10 mouse cellular contexts compared by ENCODE assay signal in the genomic region with DNA sequence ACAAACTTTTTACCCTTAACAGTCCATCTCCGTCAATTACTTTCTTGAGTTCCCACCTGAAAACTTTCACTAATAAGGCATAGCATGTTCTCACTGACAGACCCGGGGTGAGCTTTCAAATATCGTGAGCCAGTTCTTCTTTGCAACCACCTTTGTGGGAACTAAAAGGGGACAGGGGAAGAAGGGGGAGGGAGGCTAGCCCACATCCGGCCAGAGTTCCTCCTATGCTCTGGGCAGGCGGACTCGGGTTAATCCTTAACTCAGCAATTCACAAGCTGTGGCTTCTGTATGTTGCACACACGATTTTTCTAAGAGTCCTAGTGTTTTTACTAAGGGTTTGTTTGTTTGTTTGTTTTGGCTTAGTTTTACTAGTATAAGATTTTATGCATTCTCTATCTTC. TPM values are rescaled to one million over a fixed set of nuclear protein-coding genes. Genes with fewer than 3 reads are reported as not detected.
DNase-seq lines count a peak whose midpoint lies in the region; ATAC-seq and TF ChIP-seq lines count a peak whose summit lies in the region.
"Had no signal": no experiment of that assay in that cellular context is flagged by ENCODE, and none has a peak within 500 bp of the region (broad histone marks: within the 10 kb centered on the region; RNA-seq: fewer than 3 reads in every experiment).

No protein-coding gene starts in this region.

- H3K27ac ChIP-seq in gastrocnemius, adult 2 months: peak overlapping the region; percentile 71
- peak overlapping the region; percentile 11 for H3K27ac ChIP-seq in spleen, adult 2 months (ENCODE audit: insufficient read depth, low read length)
- H3K27ac ChIP-seq in forebrain, embryonic 13.5 days: no peak overlapping the region
- no peak overlapping the region for H3K27ac ChIP-seq in midbrain, postnatal 0 days (ENCODE audit: low read depth, low read length)

- intact Hi-C loops in gastrocnemius, adult 2 months (cut with DNase I): no loop called here

- WGBS in spleen, adult 2 months: 5% methylated on average over 7 of the region's 7 CpGs
- 71% methylated on average over 7 of the region's 7 CpGs for WGBS in forebrain, embryonic 13.5 days
- WGBS in midbrain, postnatal 0 days: 59% methylated on average over 7 of the region's 7 CpGs

- H3K4me2 ChIP-seq in forebrain, embryonic 13.5 days: no peak overlapping the region
- H3K4me2 ChIP-seq in midbrain, postnatal 0 days (ENCODE audit: low read depth, low read length, poor library complexity, severe bottlenecking): no peak overlapping the region

- ATAC-seq in common myeloid progenitor, adult 5-6 weeks (replicated peaks; ENCODE audit: low read depth, poor library complexity, severe bottlenecking): peak; percentile 92
- no peak for ATAC-seq in forebrain, embryonic 13.5 days
- ATAC-seq in midbrain, postnatal 0 days (ENCODE audit: low FRiP score): no peak

- H3K4me3 ChIP-seq in gastrocnemius, adult 2 months: no peak overlapping the region
- H3K4me3 ChIP-seq in spleen, adult 2 months (ENCODE audit: extremely low read depth, insufficient read depth, insufficient read length): no peak overlapping the region
- no peak overlapping the region for H3K4me3 ChIP-seq in forebrain, embryonic 13.5 days
- no peak overlapping the region for H3K4me3 ChIP-seq in midbrain, postnatal 0 days (ENCODE audit: low read depth, low read length)

- peak; percentile 28 for DNase-seq in gastrocnemius, adult 2 months
- DNase-seq in gastrocnemius, postnatal 4 days (ENCODE audit: low spot score in 2 of 2): no peak
- DNase-seq in kidney, postnatal 4 days: peak; percentile 63 to 80
- peak; percentile 32 to 82 for DNase-seq in spleen, adult 2 months (ENCODE audit: low read depth in 1 of 2, low spot score in 2 of 2)
- DNase-seq in midbrain, postnatal 0 days (ENCODE audit: low spot score): no peak
- DNase-seq in urinary bladder, postnatal 10 days (ENCODE audit: low spot score): no peak
- DNase-seq: cerebellum, postnatal 36 days had no signal

- peaks cover 9% of the 10 kb centered on the region; the same call in 1 of the 2 replicates for H3K4me1 ChIP-seq in spleen, adult 2 months (ENCODE audit: control insufficient read depth, insufficient read depth, insufficient read length)
- no peaks in the 10 kb centered on the region for H3K4me1 ChIP-seq in forebrain, embryonic 13.5 days
- H3K4me1 ChIP-seq in midbrain, postnatal 0 days (ENCODE audit: insufficient read depth, low read length): no peaks in the 10 kb centered on the region

- no peak for TF ChIP-seq CTCF in gastrocnemius, adult 2 months (IDR thresholded peaks at IDR 0.05)
- TF ChIP-seq CTCF in spleen, adult 2 months (IDR thresholded peaks at IDR 0.05; ENCODE audit: extremely low read depth, insufficient read depth, insufficient read length, insufficient replicate concordance): no peak
- no peak for TF ChIP-seq CTCF in midbrain, postnatal 0 days (IDR thresholded peaks at IDR 0.05)

- H3K27me3 ChIP-seq in spleen, adult 2 months (ENCODE audit: control insufficient read depth, insufficient read depth, low read length): no peaks in the 10 kb centered on the region
- H3K27me3 ChIP-seq in forebrain, embryonic 13.5 days: no peaks in the 10 kb centered on the region
- no peaks in the 10 kb centered on the region for H3K27me3 ChIP-seq in midbrain, postnatal 0 days (ENCODE audit: insufficient read depth, low read length)

- H3K36me3 ChIP-seq in spleen, adult 2 months (ENCODE audit: control insufficient read depth, insufficient read depth, low read length): peaks cover 7% of the 10 kb centered on the region; the same call in 1 of the 2 replicates
- no peaks in the 10 kb centered on the region for H3K36me3 ChIP-seq in forebrain, embryonic 13.5 days (ENCODE audit: poor library complexity, severe bottlenecking)
- no peaks in the 10 kb centered on the region for H3K36me3 ChIP-seq in midbrain, postnatal 0 days (ENCODE audit: insufficient read depth, low read length)

- no peaks in the 10 kb centered on the region for H3K9me3 ChIP-seq in forebrain, embryonic 13.5 days (replicated peaks)
- H3K9me3 ChIP-seq in midbrain, postnatal 0 days (ENCODE audit: low read length): no peaks in the 10 kb centered on the region

- no peak overlapping the region for H3K9ac ChIP-seq in forebrain, embryonic 13.5 days
- H3K9ac ChIP-seq in midbrain, postnatal 0 days (replicated peaks; ENCODE audit: low read length, poor library complexity, severe bottlenecking): no peak overlapping the region

- TF ChIP-seq POLR2A in spleen, adult 2 months (IDR thresholded peaks at IDR 0.05; ENCODE audit: low read depth, low read length): no peak

RNA-seq across cellular contexts. Expression of a gene that starts 24.9 kb away (rescaled TPM):
- 10 to 100 TPM in 1 of 2 experiments, 1 to 10 TPM in 1; 8.7 to 14.6 TPM for total RNA-seq in gastrocnemius, adult 2 months (2021)
- 10 to 100 TPM; 13.0 to 13.1 TPM for total RNA-seq in gastrocnemius, postnatal 4 days (2021)
- total RNA-seq in common myeloid progenitor, adult 5-6 weeks (2017): 4.6 and 7.8 TPM in 2 replicates
- polyA plus RNA-seq in spleen, adult 2 months (2012; rRNA removed): 18.3 and 21.1 TPM in 2 replicates
- 0.29 and 0.49 TPM in 2 replicates for polyA plus RNA-seq in forebrain, embryonic 13.5 days (2015; fragmentation: Nextera tagmentation; extraction: Ambion mirVana)
- 0.77 and 2.1 TPM in 2 replicates for total RNA-seq in midbrain, postnatal 0 days (2014; rRNA removed)
- 0.67 and 1.1 TPM in 2 replicates for polyA plus RNA-seq in midbrain, postnatal 0 days (2015; fragmentation: Nextera tagmentation; extraction: Ambion mirVana)

RNA-seq across cellular contexts. Expression of a gene that starts 25.0 kb away (rescaled TPM):
- total RNA-seq in gastrocnemius, adult 2 months (2021): 1 to 10 TPM; 6.5 to 9.7 TPM
- total RNA-seq in gastrocnemius, postnatal 4 days (2021): 10 to 100 TPM; 15.6 to 17.9 TPM
- 15.2 and 15.4 TPM in 2 replicates for total RNA-seq in common myeloid progenitor, adult 5-6 weeks (2017)
- polyA plus RNA-seq in spleen, adult 2 months (2012; rRNA removed): 25.4 and 27.3 TPM in 2 replicates
- polyA plus RNA-seq in forebrain, embryonic 13.5 days (2015; fragmentation: Nextera tagmentation; extraction: Ambion mirVana): 0.83 and 0.94 TPM in 2 replicates
- 1.6 and 2.4 TPM in 2 replicates for total RNA-seq in midbrain, postnatal 0 days (2014; rRNA removed)
- polyA plus RNA-seq in midbrain, postnatal 0 days (2015; fragmentation: Nextera tagmentation; extraction: Ambion mirVana): 1.9 and 2.7 TPM in 2 replicates

RNA-seq across cellular contexts. Expression of a gene that starts 50.3 kb away (rescaled TPM):
- not detected for total RNA-seq in gastrocnemius, adult 2 months (2021)
- not detected for total RNA-seq in gastrocnemius, postnatal 4 days (2021)
- total RNA-seq in common myeloid progenitor, adult 5-6 weeks (2017): 0.41 and 0.92 TPM in 2 replicates
- polyA plus RNA-seq in spleen, adult 2 months (2012; rRNA removed): 0.53 and 0.63 TPM in 2 replicates
- polyA plus RNA-seq in forebrain, embryonic 13.5 days (2015; fragmentation: Nextera tagmentation; extraction: Ambion mirVana): not detected in 2 replicates
- 0.09 and 0.38 TPM in 2 replicates for total RNA-seq in midbrain, postnatal 0 days (2014; rRNA removed)
- not detected in 2 replicates for polyA plus RNA-seq in midbrain, postnatal 0 days (2015; fragmentation: Nextera tagmentation; extraction: Ambion mirVana)
- total RNA-seq: layer of hippocampus, postnatal 14 days had no signal

RNA-seq across cellular contexts. Expression of a gene that starts 52.9 kb away (rescaled TPM):
- 10 to 100 TPM; 35.6 to 45.8 TPM for total RNA-seq in gastrocnemius, adult 2 months (2021)
- total RNA-seq in gastrocnemius, postnatal 4 days (2021): 10 to 100 TPM; 54.1 to 59.7 TPM
- 55.0 and 55.2 TPM in 2 replicates for total RNA-seq in common myeloid progenitor, adult 5-6 weeks (2017)
- 15.5 and 15.9 TPM in 2 replicates for polyA plus RNA-seq in spleen, adult 2 months (2012; rRNA removed)
- polyA plus RNA-seq in forebrain, embryonic 13.5 days (2015; fragmentation: Nextera tagmentation; extraction: Ambion mirVana): 119 and 135 TPM in 2 replicates
- total RNA-seq in midbrain, postnatal 0 days (2014; rRNA removed): 33.5 and 39.6 TPM in 2 replicates
- polyA plus RNA-seq in midbrain, postnatal 0 days (2015; fragmentation: Nextera tagmentation; extraction: Ambion mirVana): 88.3 and 96.2 TPM in 2 replicates

RNA-seq across cellular contexts. Expression of a gene that starts 56.0 kb away (rescaled TPM):
- 10 to 100 TPM in 1 of 2 experiments, 1 to 10 TPM in 1; 8.7 to 10.9 TPM for total RNA-seq in gastrocnemius, adult 2 months (2021)
- 10 to 100 TPM; 14.8 to 15.3 TPM for total RNA-seq in gastrocnemius, postnatal 4 days (2021)
- total RNA-seq in common myeloid progenitor, adult 5-6 weeks (2017): 36.8 and 38.3 TPM in 2 replicates
- 6.1 and 6.9 TPM in 2 replicates for polyA plus RNA-seq in spleen, adult 2 months (2012; rRNA removed)
- 13.9 and 21.2 TPM in 2 replicates for polyA plus RNA-seq in forebrain, embryonic 13.5 days (2015; fragmentation: Nextera tagmentation; extraction: Ambion mirVana)
- total RNA-seq in midbrain, postnatal 0 days (2014; rRNA removed): 19.2 and 24.0 TPM in 2 replicates
- 8.1 and 9.9 TPM in 2 replicates for polyA plus RNA-seq in midbrain, postnatal 0 days (2015; fragmentation: Nextera tagmentation; extraction: Ambion mirVana)

Comparison
In these comparisons a context has a peak if more than half of its experiments do, and no peak if none do; other contexts are left out.
1. DNase-seq: peak in gastrocnemius, adult 2 months (single experiment), kidney, postnatal 4 days (2 of 2) and spleen, adult 2 months (2 of 2); none in gastrocnemius, postnatal 4 days (0 of 2), midbrain, postnatal 0 days (single experiment) and urinary bladder, postnatal 10 days (single experiment).
2. H3K27ac ChIP-seq: peak in gastrocnemius, adult 2 months (single experiment) and spleen, adult 2 months (single experiment); none in forebrain, embryonic 13.5 days (single experiment) and midbrain, postnatal 0 days (single experiment).